Mouse (Mus musculus): ENCODE measurements around the gene Tfdp2. TPM values are rescaled to one million over a fixed set of nuclear protein-coding genes. Genes with fewer than 3 reads are reported as not detected.

Tfdp2 gene
- polyA plus RNA-seq, 1 experiment from 2014 or later: 4.2 TPM

DNA sequence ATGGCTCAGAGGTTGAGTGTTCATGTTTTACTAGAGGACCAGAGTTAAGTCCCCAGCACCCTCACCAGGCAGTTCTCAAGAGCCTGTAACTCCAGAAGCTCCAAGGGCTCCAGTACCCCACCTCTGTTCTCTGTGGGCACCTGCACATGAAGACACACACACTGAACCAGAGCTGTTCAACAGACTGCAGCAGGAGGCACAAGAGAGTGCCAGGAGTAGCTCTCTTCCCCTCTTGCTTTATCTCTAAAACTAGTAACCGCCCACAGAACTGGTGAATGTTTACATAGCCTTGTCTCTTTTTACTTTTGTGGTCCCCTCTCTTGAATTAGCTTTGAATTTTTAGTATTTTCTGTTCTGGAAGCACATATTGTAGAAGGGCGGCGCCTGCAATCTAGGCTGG, 11.4 kb downstream of the Tfdp2 start:
- no peaks in the 10 kb centered on the region for H3K79me2 ChIP-seq (ENCODE audit: inconsistent target)
- 100% methylated on average over 3 of the region's 3 CpGs for WGBS (ENCODE audit: missing documents)
- no peak overlapping the region for H3K27ac ChIP-seq
- H3K4me3 ChIP-seq (ENCODE audit: inconsistent target): no peak overlapping the region
- no peaks in the 10 kb centered on the region for H3K36me3 ChIP-seq (ENCODE audit: inconsistent target)

DNA sequence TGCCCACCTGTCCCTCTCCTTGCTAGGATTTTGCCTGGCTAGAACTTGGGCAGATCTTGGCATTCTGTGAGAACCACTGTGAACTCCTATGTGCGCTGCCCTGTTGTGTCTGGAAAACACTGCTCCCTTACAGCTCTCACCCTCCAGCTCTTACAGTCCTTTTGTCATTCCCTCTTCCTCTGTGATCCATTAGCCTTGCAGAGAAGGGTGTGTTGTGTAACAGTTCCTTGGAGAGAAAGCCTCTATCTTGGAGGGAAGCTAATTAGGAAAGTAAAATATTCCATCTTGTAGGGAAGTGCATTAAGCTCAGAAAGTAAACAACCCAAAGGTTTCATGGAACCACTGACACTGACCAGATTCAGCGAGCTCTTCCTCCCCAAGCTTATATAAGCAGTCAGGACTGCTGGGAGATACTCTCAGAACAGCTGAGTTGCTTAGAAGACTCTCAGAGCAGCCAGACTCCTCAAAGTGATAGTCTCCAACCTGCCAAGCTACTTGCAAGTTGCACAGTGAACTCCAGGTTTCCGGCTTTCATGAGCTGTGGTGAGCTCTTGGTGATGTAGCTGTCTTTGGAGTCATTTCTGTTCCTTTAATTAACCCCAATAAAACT, 17.1 kb downstream of the Tfdp2 start:
- H3K79me2 ChIP-seq (ENCODE audit: inconsistent target): no peaks in the 10 kb centered on the region

GRCm38 (mm10) chr9:96214171-96214570, 18.1 kb downstream of the Tfdp2 start:
- WGBS (ENCODE audit: missing documents): 100% methylated on average over 2 of the region's 2 CpGs
- H3K27ac ChIP-seq: no peak overlapping the region
- no peaks in the 10 kb centered on the region for H3K79me2 ChIP-seq (ENCODE audit: inconsistent target)
- no peak overlapping the region for H3K4me3 ChIP-seq (ENCODE audit: inconsistent target)
- H3K36me3 ChIP-seq (ENCODE audit: inconsistent target): no peaks in the 10 kb centered on the region

More for the DNA sequence above, 17.1 kb downstream of the Tfdp2 start:
- H3K4me3 ChIP-seq (ENCODE audit: inconsistent target): no peak overlapping the region
- WGBS (ENCODE audit: missing documents): 96% methylated on average over 3 of the region's 3 CpGs
- no peak overlapping the region for H3K27ac ChIP-seq
- no peaks in the 10 kb centered on the region for H3K36me3 ChIP-seq (ENCODE audit: inconsistent target)

DNA sequence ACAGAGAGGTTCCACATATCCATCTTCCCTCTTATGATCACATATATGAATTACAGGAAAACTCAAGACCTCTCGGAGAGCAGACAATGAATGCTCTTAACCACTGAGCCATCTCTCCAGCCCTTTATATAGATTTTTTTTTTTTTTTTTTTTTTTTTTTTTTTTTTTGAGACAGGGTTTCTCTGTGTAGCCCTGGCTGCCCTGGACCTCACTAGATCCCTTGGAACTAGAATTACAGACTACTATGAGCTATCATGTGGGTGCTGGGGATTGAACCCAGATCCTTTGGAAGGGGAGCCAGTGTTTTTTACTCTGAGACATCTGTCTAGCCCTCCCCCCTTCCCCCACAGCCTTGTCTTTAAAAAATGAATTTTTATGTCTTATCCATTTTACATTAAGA, 21.2 kb downstream of the Tfdp2 start:
- H3K36me3 ChIP-seq (ENCODE audit: inconsistent target): no peaks in the 10 kb centered on the region
- 88% methylated on average over 1 of the region's 1 CpGs for WGBS (ENCODE audit: missing documents)
- no peak overlapping the region for H3K27ac ChIP-seq
- H3K79me2 ChIP-seq (ENCODE audit: inconsistent target): no peaks in the 10 kb centered on the region
- H3K4me3 ChIP-seq (ENCODE audit: inconsistent target): no peak overlapping the region

GRCm38 (mm10) chr9:96217799-96218198, 21.7 kb downstream of the Tfdp2 start:
- H3K4me3 ChIP-seq (ENCODE audit: inconsistent target): no peak overlapping the region
- H3K79me2 ChIP-seq (ENCODE audit: inconsistent target): no peaks in the 10 kb centered on the region
- H3K27ac ChIP-seq: no peak overlapping the region
- no peaks in the 10 kb centered on the region for H3K36me3 ChIP-seq (ENCODE audit: inconsistent target)

DNA sequence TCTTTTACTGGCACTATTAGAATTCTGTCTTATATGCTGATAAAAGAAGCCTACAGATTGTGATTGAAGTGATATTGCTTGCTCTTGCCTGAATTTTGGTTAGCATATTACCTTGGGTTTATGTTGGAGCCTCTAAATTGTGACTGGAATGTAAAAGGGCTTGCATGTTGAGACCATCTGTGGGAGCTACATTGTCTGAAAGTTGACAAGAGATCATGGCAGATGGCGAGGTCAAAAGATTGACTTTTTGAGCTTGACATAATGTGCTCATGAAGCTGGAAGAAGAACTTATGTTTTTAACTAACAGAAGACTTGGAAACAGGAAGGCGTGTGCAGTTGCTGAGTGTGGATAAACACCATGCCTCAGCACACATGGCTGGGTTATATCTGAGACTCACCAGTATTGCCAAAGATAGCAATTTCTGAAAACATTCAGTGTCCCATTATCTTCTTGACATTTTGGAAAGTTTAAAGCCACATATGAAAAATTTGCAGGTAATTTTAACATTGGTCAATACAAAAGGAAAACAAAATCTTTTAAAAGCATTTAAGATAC, 23.1 kb downstream of the Tfdp2 start:
- Histone ChIP-seq H3K4me3 (ENCODE audit: inconsistent target) (no peak overlapping the region), H3K79me2 (ENCODE audit: inconsistent target) (no peaks in the 10 kb centered on the region), H3K27ac (no peak overlapping the region), H3K36me3 (ENCODE audit: inconsistent target) (no peaks in the 10 kb centered on the region)
- WGBS (ENCODE audit: missing documents): 100% methylated on average over 2 of the region's 2 CpGs

DNA sequence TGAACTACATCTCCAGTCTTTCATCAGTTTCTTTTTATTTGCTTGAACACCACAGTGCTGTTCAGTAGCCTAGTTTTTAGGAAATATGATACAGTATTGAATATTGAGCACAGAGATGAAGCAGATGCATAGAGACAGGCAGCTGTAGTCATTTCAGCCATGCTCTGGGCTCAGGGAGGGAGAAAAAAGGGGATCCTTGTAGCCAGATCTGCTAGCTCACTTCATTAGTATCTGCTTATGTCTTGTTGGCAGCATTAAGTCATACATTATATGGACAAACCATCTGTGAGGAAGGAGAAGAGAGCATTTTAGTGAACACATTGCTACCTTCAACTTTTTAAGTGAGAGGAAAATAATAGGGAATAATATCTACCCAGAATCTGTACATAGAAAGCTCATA, 24.3 kb downstream of the Tfdp2 start:
- no peak overlapping the region for H3K4me3 ChIP-seq (ENCODE audit: inconsistent target)
- H3K79me2 ChIP-seq (ENCODE audit: inconsistent target): no peaks in the 10 kb centered on the region
- H3K27ac ChIP-seq: no peak overlapping the region
- H3K36me3 ChIP-seq (ENCODE audit: inconsistent target): no peaks in the 10 kb centered on the region

- Histone ChIP-seq H3K27ac (no peak overlapping the region), H3K4me3 (ENCODE audit: inconsistent target) (no peak overlapping the region), H3K79me2 (ENCODE audit: inconsistent target) (no peaks in the 10 kb centered on the region), H3K36me3 (ENCODE audit: inconsistent target) (no peaks in the 10 kb centered on the region)
- WGBS (ENCODE audit: missing documents): 90% methylated on average over 2 of the region's 2 CpGs
Observed at GRCm38 (mm10) chr9:96223302-96223701, 27.2 kb downstream of the Tfdp2 start.

DNA sequence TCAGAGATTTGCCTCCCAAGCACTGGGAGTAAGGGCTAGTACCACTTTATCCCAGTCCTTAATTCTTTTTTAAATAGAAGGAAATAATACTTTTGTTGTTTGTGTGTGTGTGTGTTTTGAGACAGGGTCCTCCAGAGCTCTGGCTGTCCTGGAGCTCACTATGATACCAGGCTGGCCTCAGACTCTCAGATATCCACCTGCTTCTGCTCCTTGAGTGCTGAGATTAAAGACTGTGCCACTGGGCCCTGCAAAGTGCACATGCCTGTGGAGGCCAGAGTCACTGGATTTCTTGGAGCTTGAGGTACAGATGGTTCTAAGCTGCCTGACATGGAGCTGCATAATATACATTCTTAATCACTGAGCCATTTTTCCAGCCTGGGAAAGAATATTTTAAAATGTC, 32.2 kb downstream of the Tfdp2 start:
- no peaks in the 10 kb centered on the region for H3K36me3 ChIP-seq (ENCODE audit: inconsistent target)

GRCm38 (mm10) chr9:96230271-96230670, 34.2 kb downstream of the Tfdp2 start:
- no peaks in the 10 kb centered on the region for H3K36me3 ChIP-seq (ENCODE audit: inconsistent target)
- H3K4me3 ChIP-seq (ENCODE audit: inconsistent target): no peak overlapping the region
- 97% methylated on average over 2 of the region's 2 CpGs for WGBS (ENCODE audit: missing documents)
- H3K27ac ChIP-seq: no peak overlapping the region
- H3K79me2 ChIP-seq (ENCODE audit: inconsistent target): no peaks in the 10 kb centered on the region

More for the DNA sequence above, 32.2 kb downstream of the Tfdp2 start:
- H3K79me2 ChIP-seq (ENCODE audit: inconsistent target): no peaks in the 10 kb centered on the region
- H3K27ac ChIP-seq: no peak overlapping the region
- H3K4me3 ChIP-seq (ENCODE audit: inconsistent target): no peak overlapping the region

- Histone ChIP-seq H3K4me3 (ENCODE audit: inconsistent target) (no peak overlapping the region), H3K27ac (no peak overlapping the region), H3K36me3 (ENCODE audit: inconsistent target) (no peaks in the 10 kb centered on the region), H3K79me2 (ENCODE audit: inconsistent target) (no peaks in the 10 kb centered on the region)
- 94% methylated on average over 2 of the region's 2 CpGs for WGBS (ENCODE audit: missing documents)
Observed at GRCm38 (mm10) chr9:96235477-96235876, 39.4 kb downstream of the Tfdp2 start.

GRCm38 (mm10) chr9:96237391-96237790, 41.3 kb downstream of the Tfdp2 start:
- WGBS (ENCODE audit: missing documents): 100% methylated on average over 1 of the region's 1 CpGs
- Histone ChIP-seq H3K36me3 (ENCODE audit: inconsistent target) (no peaks in the 10 kb centered on the region), H3K4me3 (ENCODE audit: inconsistent target) (no peak overlapping the region), H3K27ac (no peak overlapping the region), H3K79me2 (ENCODE audit: inconsistent target) (no peaks in the 10 kb centered on the region)

DNA sequence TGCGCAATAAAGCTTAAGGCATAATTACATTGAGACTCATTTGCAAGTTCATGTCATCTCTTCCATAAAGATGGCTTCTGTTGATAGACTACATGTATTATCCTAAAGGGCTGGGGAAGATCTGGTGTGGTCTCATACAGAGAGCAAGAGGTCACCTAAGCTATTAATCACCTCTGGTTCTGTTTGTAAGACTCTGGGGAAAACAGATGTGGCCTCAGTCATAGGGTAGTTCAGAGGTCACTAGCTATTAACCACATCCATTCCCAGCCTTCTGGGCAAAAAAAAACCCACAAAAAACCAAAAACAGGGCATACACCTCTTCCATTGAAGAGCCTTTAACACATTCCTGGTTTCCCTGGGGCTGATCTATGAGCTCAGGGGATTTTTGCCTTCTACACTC, 42.2 kb downstream of the Tfdp2 start:
- Histone ChIP-seq H3K27ac (no peak overlapping the region), H3K4me3 (ENCODE audit: inconsistent target) (no peak overlapping the region), H3K79me2 (ENCODE audit: inconsistent target) (no peaks in the 10 kb centered on the region), H3K36me3 (ENCODE audit: inconsistent target) (no peaks in the 10 kb centered on the region)
- WGBS (ENCODE audit: missing documents): 100% methylated on average over 1 of the region's 1 CpGs

- 98% methylated on average over 10 of the region's 10 CpGs for WGBS (ENCODE audit: missing documents)
- Histone ChIP-seq H3K36me3 (ENCODE audit: inconsistent target) (no peaks in the 10 kb centered on the region), H3K79me2 (ENCODE audit: inconsistent target) (no peaks in the 10 kb centered on the region), H3K27ac (no peak overlapping the region), H3K4me3 (ENCODE audit: inconsistent target) (no peak overlapping the region)
Observed at GRCm38 (mm10) chr9:96241134-96242097, 45.3 kb downstream of the Tfdp2 start.

DNA sequence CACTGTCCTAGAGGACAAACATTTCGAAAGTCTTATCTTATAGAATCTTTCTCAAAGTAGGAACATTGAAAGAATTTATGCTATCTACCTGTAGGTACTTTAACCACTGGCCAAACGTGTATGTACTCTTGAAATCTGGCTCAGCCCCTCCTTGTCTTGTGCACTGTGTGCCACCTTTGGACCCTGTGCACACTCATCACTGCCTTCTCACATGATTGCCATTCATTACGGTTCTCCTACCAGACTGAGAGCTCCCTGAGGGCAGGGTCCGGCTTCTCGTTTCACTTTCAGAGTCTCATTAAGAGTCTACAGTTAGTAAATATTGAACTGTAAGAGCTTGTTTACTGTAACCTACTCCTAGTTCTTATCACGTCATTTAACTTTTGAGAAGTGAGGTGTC, 47.8 kb downstream of the Tfdp2 start:
- no peaks in the 10 kb centered on the region for H3K79me2 ChIP-seq (ENCODE audit: inconsistent target)
- H3K36me3 ChIP-seq (ENCODE audit: inconsistent target): no peaks in the 10 kb centered on the region
- H3K27ac ChIP-seq: no peak overlapping the region
- no peak overlapping the region for H3K4me3 ChIP-seq (ENCODE audit: inconsistent target)
- WGBS (ENCODE audit: missing documents): 94% methylated on average over 6 of the region's 6 CpGs

All from macrophage (primary cell).